Mouse (Mus musculus) thymus, postnatal 0 days (tissue): ENCODE results near the gene St3gal4. TPM values are rescaled to one million over a fixed set of nuclear protein-coding genes. Genes with fewer than 3 reads are reported as not detected.

Source experiments
- DNase-seq: peaks from one replicate; pipeline ENCODE4 v3.0.0-alpha.2; 2015; ENCODE audit warnings: low spot score
- polyA plus RNA-seq: library from polyadenylated mRNA; unstranded; fragments of >200 nt; fragmentation: Nextera tagmentation; extraction: Ambion mirVana; gene quantifications from 2 replicates; pipeline ENCODE4 v1.2.1, GENCODE M21; 2015

St3gal4 gene
- polyA plus RNA-seq, 1 experiment from 2014 or later, result 15.2 TPM

- no peak for DNase-seq
Observed at GRCm38 (mm10) chr9:35049891-35050527, 69.1 kb downstream of the St3gal4 start.

DNA sequence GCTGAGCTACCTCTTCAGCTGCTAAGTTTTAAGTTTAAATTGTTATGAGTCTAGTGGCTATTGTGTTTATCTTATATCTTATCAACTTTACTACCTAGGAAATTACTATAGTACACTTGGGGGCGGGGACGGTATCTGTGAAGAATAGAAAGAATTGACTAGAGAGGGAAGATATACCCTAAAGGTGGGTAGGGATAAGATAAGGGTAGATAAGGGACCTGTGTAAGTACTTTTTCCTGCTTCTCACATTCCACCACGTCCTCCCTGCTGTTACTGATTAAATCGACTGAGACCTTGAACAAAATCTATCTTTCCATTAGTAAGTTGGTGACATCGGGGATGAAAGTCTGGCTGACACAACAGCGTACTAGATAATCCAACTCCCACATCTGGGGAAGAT, 70.6 kb downstream of the St3gal4 start:
- DNase-seq, result no peak

GRCm38 (mm10) chr9:35045756-35046155, 73.3 kb downstream of the St3gal4 start:
- no peak for DNase-seq

DNA sequence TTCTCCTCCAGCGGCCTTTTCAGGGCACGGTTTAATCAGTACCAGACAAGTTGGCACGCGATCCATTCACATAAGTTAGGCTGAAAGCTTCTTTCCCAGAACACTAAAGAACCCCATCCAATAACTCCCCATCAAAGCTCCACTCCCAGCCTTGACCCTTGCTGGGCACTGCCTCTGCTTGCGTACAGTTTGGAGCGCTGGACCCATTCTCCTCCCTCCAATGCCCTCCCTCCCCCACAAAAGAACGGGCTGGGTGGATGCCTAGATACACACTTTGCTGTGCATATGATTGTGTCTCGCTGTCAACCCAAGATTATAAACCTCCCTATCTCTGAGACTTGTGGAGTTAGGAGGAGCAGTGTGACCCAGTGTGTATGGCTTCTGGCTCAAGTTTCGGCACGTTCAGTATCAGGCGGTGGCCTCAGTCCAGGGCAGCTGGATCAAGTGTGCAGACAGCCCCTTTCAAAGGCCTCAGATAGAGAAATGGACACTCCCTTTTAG, 74.0 kb downstream of the St3gal4 start:
- DNase-seq, result no peak

DNA sequence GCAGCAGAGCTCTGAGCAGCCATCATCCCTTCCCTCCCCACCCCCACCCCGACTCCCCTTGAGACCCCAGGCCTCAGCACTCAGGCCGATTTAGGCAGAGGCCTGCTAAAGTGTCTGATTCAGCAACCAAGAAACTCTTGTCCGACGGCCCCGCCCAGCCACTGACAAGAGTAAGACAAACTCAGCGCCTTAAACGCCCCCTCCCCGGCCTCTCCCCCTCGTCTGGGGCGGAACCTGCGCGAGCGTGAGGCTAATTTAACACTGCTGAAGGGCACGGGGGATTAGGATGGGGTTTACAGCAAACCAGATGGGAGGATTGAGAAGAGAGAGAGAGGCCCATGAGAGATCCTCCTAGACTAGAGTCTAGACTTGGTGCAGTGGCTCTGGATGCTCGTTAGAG, 74.6 kb downstream of the St3gal4 start:
- no peak for DNase-seq

GRCm38 (mm10) chr9:35043619-35044018, 75.4 kb downstream of the St3gal4 start:
- DNase-seq, result no peak

- no peak for DNase-seq
Observed at GRCm38 (mm10) chr9:35041493-35041892, 77.6 kb downstream of the St3gal4 start.

GRCm38 (mm10) chr9:35039846-35040245, 79.2 kb downstream of the St3gal4 start:
- no peak for DNase-seq

DNA sequence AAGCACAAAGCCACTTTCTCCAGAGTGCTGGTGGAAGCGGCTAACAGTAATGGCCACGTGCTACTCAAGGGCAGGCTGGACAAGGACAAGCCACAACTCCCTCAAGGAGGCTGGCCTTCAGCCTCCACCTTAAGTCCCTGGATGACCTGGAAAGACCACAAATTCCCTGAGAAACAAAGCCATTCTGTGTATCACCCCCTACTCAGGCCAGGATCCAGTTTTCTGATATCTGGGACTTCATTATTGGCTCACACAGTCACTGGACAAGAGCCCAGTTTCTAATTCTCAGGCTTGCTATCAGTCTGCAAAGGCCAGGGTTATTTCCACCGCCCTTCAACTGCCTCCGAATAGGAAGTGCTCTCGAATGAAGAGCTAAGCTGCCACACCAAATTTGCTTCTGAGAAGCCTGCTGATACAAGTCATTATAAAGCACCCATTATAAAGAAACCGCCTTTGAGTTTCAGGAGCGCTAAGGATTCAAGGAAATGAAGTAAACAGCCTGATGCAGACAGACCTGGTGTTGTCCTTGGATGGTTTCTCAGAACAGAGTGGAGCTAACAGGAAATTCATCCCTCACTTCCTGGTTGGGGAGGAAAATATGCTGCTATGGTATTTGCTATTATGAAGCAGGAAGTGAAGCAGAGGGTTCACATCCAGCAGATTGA, 80.0 kb downstream of the St3gal4 start:
- no peak for DNase-seq

- DNase-seq, result no peak
Observed at GRCm38 (mm10) chr9:35035074-35035473, 84.0 kb downstream of the St3gal4 start.

GRCm38 (mm10) chr9:35032457-35032856, 86.6 kb downstream of the St3gal4 start:
- no peak for DNase-seq

DNA sequence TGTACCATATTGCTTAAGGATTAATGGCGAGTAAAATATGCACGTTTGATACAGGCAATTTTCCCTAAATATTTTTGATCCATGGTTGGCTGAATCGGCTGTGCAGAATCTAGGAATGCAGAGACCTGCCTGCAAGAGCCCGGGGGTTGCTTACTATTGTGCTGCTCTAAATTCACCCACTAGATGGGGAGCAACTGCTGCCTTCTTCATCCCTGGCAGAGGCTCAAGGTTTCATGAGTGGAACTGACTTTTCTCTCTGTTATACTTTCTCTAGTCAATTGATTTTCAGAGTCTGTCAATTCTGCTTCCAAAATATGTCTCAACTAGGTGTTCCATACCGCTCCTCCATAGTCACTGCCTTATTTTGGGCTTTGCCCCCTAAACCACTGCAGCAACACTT, 88.2 kb downstream of the St3gal4 start:
- no peak for DNase-seq

DNA sequence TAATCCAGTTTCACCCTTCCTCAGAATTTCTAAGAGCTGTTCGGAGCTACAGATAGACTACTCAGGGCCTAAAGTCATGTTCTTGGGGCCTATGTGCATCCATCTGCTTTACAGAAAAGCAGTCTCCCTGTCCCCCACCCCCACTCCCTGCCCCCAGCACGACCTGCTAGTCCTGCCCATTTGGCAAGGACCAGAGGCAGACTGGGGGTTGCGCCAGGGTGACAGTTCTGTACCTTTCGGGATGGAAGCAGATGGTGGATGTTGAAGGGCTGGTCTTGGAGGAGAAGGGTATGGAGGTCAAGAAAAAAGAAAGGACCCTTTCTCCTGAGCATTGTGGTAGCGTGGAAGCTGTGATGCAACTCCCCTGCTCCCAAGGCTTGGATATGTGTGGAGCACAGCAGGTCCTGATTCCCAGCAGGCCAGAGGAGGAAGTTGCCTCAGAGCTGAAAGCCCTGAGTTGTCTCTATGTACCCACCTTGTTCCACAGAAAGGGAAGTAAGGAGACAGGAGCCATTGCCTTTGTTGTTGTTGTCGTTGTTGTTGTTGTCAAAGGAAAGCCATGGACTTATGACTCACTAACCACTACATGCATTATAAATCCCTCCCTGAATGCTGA, 91.6 kb downstream of the St3gal4 start:
- DNase-seq, result no peak

DNA sequence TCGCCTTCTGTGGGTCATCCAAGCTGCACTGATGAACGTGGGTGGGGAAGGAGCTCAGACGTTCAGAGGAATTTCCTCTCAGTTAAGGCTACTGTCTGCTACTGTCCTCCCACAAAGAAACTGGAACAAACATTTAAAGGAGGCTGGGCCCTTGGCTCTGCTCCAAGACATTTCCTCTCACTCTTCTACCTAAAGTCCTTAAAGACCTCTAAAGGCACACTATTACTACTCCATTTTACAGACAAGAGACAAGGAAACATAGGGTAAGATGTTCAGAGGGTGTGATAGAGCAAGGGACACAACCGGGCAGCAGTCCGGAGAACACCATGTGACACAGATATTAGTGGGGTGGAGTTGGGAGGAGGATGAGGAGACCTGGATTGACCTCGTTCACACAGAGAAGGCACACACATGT, 92.2 kb downstream of the St3gal4 start:
- no peak for DNase-seq

DNA sequence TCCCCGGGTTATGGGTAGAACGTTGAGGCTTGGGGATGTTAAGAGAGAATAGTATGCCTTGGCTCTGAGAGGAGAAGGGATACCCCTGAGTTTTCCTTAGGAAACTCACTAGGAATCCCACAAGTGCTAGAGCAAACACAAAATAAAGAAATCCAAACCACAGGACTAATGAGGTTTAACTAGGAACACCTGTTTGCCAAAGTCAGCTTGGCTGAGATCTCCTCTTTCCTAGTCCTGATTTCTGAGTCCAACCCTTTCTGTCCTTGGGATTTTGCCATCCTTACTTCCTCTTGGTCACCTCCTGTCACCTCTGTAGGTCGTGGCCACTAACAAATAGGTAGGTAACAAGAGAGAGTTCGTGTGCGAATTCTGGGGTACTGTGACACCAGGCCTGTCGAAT, 92.8 kb downstream of the St3gal4 start:
- DNase-seq, result no peak

GRCm38 (mm10) chr9:35024591-35025496, 94.2 kb downstream of the St3gal4 start:
- DNase-seq, result no peak

- DNase-seq, result no peak
Observed at GRCm38 (mm10) chr9:35021744-35022143, 97.3 kb downstream of the St3gal4 start.

DNA sequence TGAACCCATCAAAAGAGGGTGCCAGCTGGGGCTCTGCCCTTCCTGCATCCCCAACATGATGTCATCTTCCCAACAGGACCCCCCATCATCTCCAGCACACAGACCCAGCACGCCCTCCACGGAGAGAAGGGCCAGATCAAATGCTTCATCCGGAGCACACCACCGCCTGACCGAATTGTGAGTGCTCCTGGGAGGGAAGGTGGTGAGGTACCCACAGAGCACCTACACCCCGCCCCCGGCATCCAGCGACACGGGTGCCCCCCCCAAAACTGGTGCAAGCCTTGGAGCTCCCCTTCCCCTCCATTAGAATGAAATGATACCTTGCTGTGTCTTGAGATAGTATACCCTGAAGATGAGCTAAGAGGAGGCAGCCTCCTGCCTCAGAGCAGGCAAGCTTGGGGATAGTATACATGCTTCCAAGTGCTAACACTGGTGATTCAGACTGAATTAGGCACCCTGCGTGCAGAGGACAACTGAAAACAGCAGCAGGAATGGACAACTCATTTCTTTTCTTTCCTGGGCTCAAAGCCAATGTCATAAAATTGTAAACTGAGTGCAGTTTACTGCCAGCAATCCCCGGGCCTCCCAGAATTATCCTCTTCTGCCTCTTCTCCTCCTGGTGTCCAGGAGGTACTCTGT, 98.9 kb downstream of the St3gal4 start:
- no peak for DNase-seq

GRCm38 (mm10) chr9:35019372-35019771, 99.7 kb downstream of the St3gal4 start:
- no peak for DNase-seq

- no peak for DNase-seq
Observed at GRCm38 (mm10) chr9:35018056-35018455, 101.0 kb downstream of the St3gal4 start.

GRCm38 (mm10) chr9:35017563-35017962, 101.5 kb downstream of the St3gal4 start:
- no peak for DNase-seq
